ENCODE assay signal across 29 mouse cellular contexts in the genomic region with DNA sequence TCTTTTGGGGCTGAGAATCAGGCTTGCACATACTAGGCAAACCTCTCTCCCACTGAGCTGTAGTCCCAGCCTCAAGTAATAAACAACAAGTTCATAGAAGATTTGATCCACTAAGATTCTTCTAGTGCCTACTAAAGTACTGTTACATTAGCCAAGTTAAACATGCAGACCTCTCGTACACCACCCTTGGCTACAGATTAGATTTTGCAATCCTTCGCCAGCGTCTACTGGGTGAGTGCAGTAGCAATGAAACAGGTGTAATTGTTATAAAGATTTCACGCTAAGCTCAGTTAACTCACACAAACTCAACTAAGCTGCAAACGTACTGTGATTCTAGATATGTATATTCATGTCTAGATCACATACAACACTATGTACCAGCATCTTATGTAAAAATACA. TPM values are rescaled to one million over a fixed set of nuclear protein-coding genes. Genes with fewer than 3 reads are reported as not detected.
DNase-seq lines count a peak whose midpoint lies in the region; ATAC-seq and TF ChIP-seq lines count a peak whose summit lies in the region.
"Had no signal": no experiment of that assay in that cellular context is flagged by ENCODE, and none has a peak within 500 bp of the region (broad histone marks: within the 10 kb centered on the region; RNA-seq: fewer than 3 reads in every experiment).

No protein-coding gene starts in this region.

- 94% methylated on average over 5 of the region's 5 CpGs for WGBS in midbrain, embryonic 11.5 days
- WGBS in midbrain, postnatal 0 days = 91% methylated on average over 5 of the region's 5 CpGs
- WGBS in lung, postnatal 0 days = 67% methylated on average over 5 of the region's 5 CpGs

- H3K9me3 ChIP-seq in midbrain, embryonic 11.5 days (ENCODE audit: control insufficient read depth, low read length) = no peaks in the 10 kb centered on the region
- no peaks in the 10 kb centered on the region for H3K9me3 ChIP-seq in midbrain, postnatal 0 days (ENCODE audit: low read length)
- no peaks in the 10 kb centered on the region for H3K9me3 ChIP-seq in lung, postnatal 0 days (ENCODE audit: low read length)
- H3K9me3 ChIP-seq: G1E; heart, embryonic 12.5 days; heart, embryonic 15.5 days; hindbrain, embryonic 10.5 days; hindbrain, embryonic 13.5 days had no signal

- no peak overlapping the region for H3K4me2 ChIP-seq in midbrain, embryonic 11.5 days
- no peak overlapping the region for H3K4me2 ChIP-seq in midbrain, postnatal 0 days (ENCODE audit: low read depth, low read length, poor library complexity, severe bottlenecking)
- no peak overlapping the region for H3K4me2 ChIP-seq in lung, postnatal 0 days (replicated peaks; ENCODE audit: low read depth, low read length)
- H3K4me2 ChIP-seq: heart, embryonic 12.5 days; heart, embryonic 15.5 days; hindbrain, embryonic 13.5 days had no signal

- TF ChIP-seq EP300 in lung, postnatal 0 days (IDR thresholded peaks at IDR 0.05) = peak; percentile 29; the same call in 1 of the 2 replicates

- H3K27ac ChIP-seq in midbrain, embryonic 11.5 days (ENCODE audit: low read depth, low read length) = no peak overlapping the region
- H3K27ac ChIP-seq in midbrain, postnatal 0 days (ENCODE audit: low read depth, low read length) = no peak overlapping the region
- no peak overlapping the region for H3K27ac ChIP-seq in lung, postnatal 0 days (ENCODE audit: low read length)
- H3K27ac ChIP-seq: gastrocnemius, adult 2 months; heart, embryonic 15.5 days; hindbrain, embryonic 10.5 days; hindbrain, embryonic 13.5 days had no signal

- H3K27me3 ChIP-seq in midbrain, embryonic 11.5 days (ENCODE audit: control insufficient read depth, insufficient read depth, low read length) = no peaks in the 10 kb centered on the region
- no peaks in the 10 kb centered on the region for H3K27me3 ChIP-seq in midbrain, postnatal 0 days (ENCODE audit: insufficient read depth, low read length)
- H3K27me3 ChIP-seq in lung, postnatal 0 days (replicated peaks; ENCODE audit: insufficient read depth, low read length) = no peaks in the 10 kb centered on the region
- H3K27me3 ChIP-seq: CH12.LX; heart, embryonic 12.5 days; heart, embryonic 15.5 days; hindbrain, embryonic 13.5 days; Patski had no signal

- DNase-seq in midbrain, embryonic 11.5 days (ENCODE audit: low spot score, missing footprints) = peak; percentile 67
- DNase-seq in midbrain, postnatal 0 days (ENCODE audit: low spot score) = no peak
- peak; percentile 79 for DNase-seq in lung, postnatal 0 days (ENCODE audit: low spot score)
- peak; percentile 46 for DNase-seq in lung, postnatal 25 days (ENCODE audit: low spot score)
- DNase-seq in thymus, postnatal 10 days (ENCODE audit: low spot score in 2 of 2) = no peak
- no peak for DNase-seq in thymus, postnatal 0 days (ENCODE audit: low spot score)
- DNase-seq in embryo, embryonic 9.5 days (ENCODE audit: extremely low spot score) = no peak
- DNase-seq: adrenal gland, postnatal 10 days; B cell, adult 2 months; cerebellum, adult 11 months; cerebellum, adult 2 months; cerebellum, adult 9-11 months; cerebellum, postnatal 25 days; embryo, embryonic 11 days; forebrain, postnatal 0 days; gastrocnemius, adult 2 months; gastrocnemius, postnatal 14 days; heart, adult 18-20 months; heart, postnatal 10 days; heart, postnatal 36 days had no signal

- TF ChIP-seq CTCF in midbrain, postnatal 0 days (IDR thresholded peaks at IDR 0.05) = no peak
- no peak for TF ChIP-seq CTCF in lung, postnatal 0 days (IDR thresholded peaks at IDR 0.05)

- ATAC-seq in midbrain, embryonic 11.5 days (ENCODE audit: low FRiP score) = no peak
- no peak for ATAC-seq in midbrain, postnatal 0 days (ENCODE audit: low FRiP score)
- peak; percentile 89 for ATAC-seq in lung, postnatal 0 days
- ATAC-seq: forebrain, embryonic 14.5 days; forebrain, postnatal 0 days; hindbrain, embryonic 16.5 days; Patski had no signal

- no peak overlapping the region for H3K4me3 ChIP-seq in midbrain, embryonic 11.5 days (ENCODE audit: low read depth, low read length)
- no peak overlapping the region for H3K4me3 ChIP-seq in midbrain, postnatal 0 days (ENCODE audit: low read depth, low read length)
- H3K4me3 ChIP-seq in lung, postnatal 0 days (ENCODE audit: low read depth, low read length) = no peak overlapping the region
- H3K4me3 ChIP-seq: gastrocnemius, adult 2 months; heart, embryonic 12.5 days; heart, embryonic 15.5 days; hindbrain, embryonic 10.5 days; hindbrain, embryonic 13.5 days had no signal

- no peaks in the 10 kb centered on the region for H3K4me1 ChIP-seq in midbrain, embryonic 11.5 days (ENCODE audit: control insufficient read depth, insufficient read depth, low read length)
- H3K4me1 ChIP-seq in midbrain, postnatal 0 days (ENCODE audit: insufficient read depth, low read length) = no peaks in the 10 kb centered on the region
- H3K4me1 ChIP-seq in lung, postnatal 0 days (ENCODE audit: insufficient read depth, low read depth, low read length) = no peaks in the 10 kb centered on the region
- H3K4me1 ChIP-seq: heart, embryonic 12.5 days; heart, embryonic 15.5 days; hindbrain, embryonic 10.5 days; hindbrain, embryonic 13.5 days had no signal

- peaks cover 7% of the 10 kb centered on the region; the same call in 1 of the 2 replicates for H3K36me3 ChIP-seq in midbrain, embryonic 11.5 days (ENCODE audit: control insufficient read depth, insufficient read depth, low read length)
- peaks cover 26% of the 10 kb centered on the region for H3K36me3 ChIP-seq in midbrain, postnatal 0 days (ENCODE audit: insufficient read depth, low read length)
- H3K36me3 ChIP-seq in lung, postnatal 0 days (ENCODE audit: insufficient read depth, low read length) = no peaks in the 10 kb centered on the region
- H3K36me3 ChIP-seq: G1E had no signal

- no peak overlapping the region for H3K9ac ChIP-seq in midbrain, embryonic 11.5 days (ENCODE audit: low read length)
- H3K9ac ChIP-seq in midbrain, postnatal 0 days (replicated peaks; ENCODE audit: low read length, poor library complexity, severe bottlenecking) = no peak overlapping the region
- no peak overlapping the region for H3K9ac ChIP-seq in lung, postnatal 0 days (replicated peaks; ENCODE audit: low read depth)
- H3K9ac ChIP-seq: forebrain, postnatal 0 days; heart, embryonic 12.5 days; heart, embryonic 15.5 days; hindbrain, embryonic 13.5 days had no signal

RNA-seq across cellular contexts. Expression of a gene that starts 17.5 kb away (rescaled TPM):
- polyA plus RNA-seq in midbrain, embryonic 11.5 days (2014; fragmentation: Nextera tagmentation; extraction: Ambion mirVana) = 15.1 and 17.4 TPM in 2 replicates
- total RNA-seq in midbrain, postnatal 0 days (2014; rRNA removed) = 9.8 and 14.0 TPM in 2 replicates
- 5.7 and 6.1 TPM in 2 replicates for polyA plus RNA-seq in midbrain, postnatal 0 days (2015; fragmentation: Nextera tagmentation; extraction: Ambion mirVana)
- polyA plus RNA-seq in lung, postnatal 0 days (2015; fragmentation: Nextera tagmentation; extraction: Ambion mirVana) = 4.9 and 6.3 TPM in 2 replicates
- polyA plus RNA-seq in thymus, postnatal 0 days (2015; fragmentation: Nextera tagmentation; extraction: Ambion mirVana) = 6.2 and 6.7 TPM in 2 replicates
- total RNA-seq: CH12.LX had no signal
- polyA plus RNA-seq: G1E had no signal

Comparison
In these comparisons a context has a peak if more than half of its experiments do, and no peak if none do; other contexts are left out.
1. DNase-seq: peak in midbrain, embryonic 11.5 days (single experiment), lung, postnatal 0 days (single experiment) and lung, postnatal 25 days (single experiment); none in midbrain, postnatal 0 days (single experiment), thymus, postnatal 10 days (0 of 2), thymus, postnatal 0 days (single experiment) and embryo, embryonic 9.5 days (single experiment).